Mouse (Mus musculus) ES-E14 (cell line): Measurements from ENCODE around the gene 1700001P01Rik. TPM values are rescaled to one million over a fixed set of nuclear protein-coding genes. Genes with fewer than 3 reads are reported as not detected.
A peak's percentile ranks its signal among the peaks of the same experiment; 100 is the strongest.

ENCODE experiments used
- DNase-seq: peaks from one replicate; pipeline ENCODE4 v3.0.0-alpha.2; 2013; ENCODE audit warnings: low read depth, low spot score
- H3K27ac ChIP-seq: 2 replicates; pipeline ENCODE4 v1.5.1; 2012; ENCODE audit warnings: low read depth, mild to moderate bottlenecking, low read length, moderate library complexity, mixed read lengths; ENCODE audit not compliant: poor library complexity, insufficient read depth, severe bottlenecking
- H3K36me3 ChIP-seq: 2 replicates; pipeline ENCODE4 v1.6.1; 2012; ENCODE audit warnings: mild to moderate bottlenecking, low read length, moderate library complexity, mixed read lengths; ENCODE audit not compliant: control insufficient read depth, poor library complexity, insufficient read depth, severe bottlenecking
- H3K4me1 ChIP-seq, 2 experiments: fragments of 150-350 bp in 1 of 2; sonication (generic) in 1 of 2; 2 replicates each; pipeline ENCODE4 v1.6.1; 2012; ENCODE audit warnings: low read length in 2 of 2, mild to moderate bottlenecking in 1 of 2, mixed read lengths in 1 of 2; ENCODE audit not compliant: control insufficient read depth in 2 of 2, insufficient read depth in 2 of 2, poor library complexity in 1 of 2
- H3K4me3 ChIP-seq, 2 experiments: fragments of 150-350 bp in 1 of 2; sonication (generic) in 1 of 2; 2 replicates each; pipeline ENCODE4 v1.5.1; 2012; ENCODE audit warnings: low read length in 2 of 2, low read depth in 1 of 2, mild to moderate bottlenecking in 1 of 2, mixed read lengths in 1 of 2; ENCODE audit not compliant: insufficient read depth in 1 of 2, poor library complexity in 1 of 2, severe bottlenecking in 1 of 2
- H3K9ac ChIP-seq: 2 replicates; pipeline ENCODE4 v1.6.1; 2012; ENCODE audit warnings: low read depth, mild to moderate bottlenecking, low read length, mixed read lengths; ENCODE audit not compliant: poor library complexity, insufficient read depth, severe bottlenecking
- H3K9me3 ChIP-seq: fragments of 150-350 bp; sonication (generic); 2 replicates; pipeline ENCODE4 v1.6.1; 2012; ENCODE audit warnings: low read depth, mild to moderate bottlenecking, low read length; ENCODE audit not compliant: control insufficient read depth, insufficient read depth
- CHD2 ChIP-seq: IDR thresholded peaks from 2 replicates; pipeline ENCODE4 v1.6.1; 2014; ENCODE audit warnings: mild to moderate bottlenecking, low read depth, low read length, inconsistent platforms
- HCFC1 ChIP-seq: IDR thresholded peaks from 2 replicates; pipeline ENCODE4 v1.6.1; 2012; ENCODE audit warnings: low read length, inconsistent platforms, borderline replicate concordance; ENCODE audit not compliant: insufficient read depth
- MAFK ChIP-seq: IDR thresholded peaks from 2 replicates; pipeline ENCODE4 v1.6.1; 2014; ENCODE audit warnings: mild to moderate bottlenecking, low read depth, low read length, inconsistent platforms; ENCODE audit not compliant: insufficient read depth
- ZC3H11A ChIP-seq: IDR thresholded peaks from 2 replicates; pipeline ENCODE4 v1.6.1; 2012; ENCODE audit warnings: low read depth, mild to moderate bottlenecking, inconsistent platforms, low read length, borderline replicate concordance
- ZNF384 ChIP-seq: IDR thresholded peaks from 2 replicates; pipeline ENCODE4 v1.6.1; 2012; ENCODE audit warnings: low read depth, low read length, inconsistent platforms
- in situ Hi-C, 2 experiments: fragments of 600-800 bp; cut with MboI; formaldehyde crosslinking; loops; one replicate each; pipeline ENCODE4 v1.15.1; 2025; ENCODE audit warnings: low sequenced_read_pairs in 2 of 2, inconsistent platforms in 1 of 2; ENCODE audit not compliant: unreplicated experiment in 2 of 2
- total RNA-seq: library from RNA; depleted of rRNA; stranded (reverse); fragments of 300-350 nt; gene quantifications from 2 replicates; pipeline ENCODE4 v1.2.3, GENCODE M21; 2012

1700001P01Rik gene
- total RNA-seq, 1 experiment, result 2.3 TPM

- Histone ChIP-seq H3K27ac (no peak overlapping the region), H3K36me3 (peaks cover 61% of the 10 kb centered on the region), H3K4me1 (peaks cover 12 to 38% of the 10 kb centered on the region in 2 experiments), H3K4me3 (no peak overlapping the region), H3K9me3 (no peaks in the 10 kb centered on the region), H3K9ac (0 out of 2 replicates have a peak overlapping the region, but pooled peaks have one; percentile 11)
- TF ChIP-seq CHD2 (no peak), MAFK (no peak), ZC3H11A (no peak), HCFC1 (no peak), ZNF384 (no peak)
- in situ Hi-C loops, result no loop called here
- no peak for DNase-seq
Measured at GRCm38 (mm10) chr11:97822840-97823603, 47.3 kb upstream of the 1700001P01Rik start.

- no peaks in the 10 kb centered on the region for H3K9me3 ChIP-seq
- H3K4me3 ChIP-seq, result no peak overlapping the region
- H3K27ac ChIP-seq, result no peak overlapping the region
- H3K36me3 ChIP-seq, result peaks cover 53% of the 10 kb centered on the region
- no peak overlapping the region for H3K9ac ChIP-seq
- no peak for TF ChIP-seq MAFK
- TF ChIP-seq ZC3H11A, result no peak
- no peak for TF ChIP-seq CHD2
- no peak for TF ChIP-seq HCFC1
- no peak for TF ChIP-seq ZNF384
- in situ Hi-C loops, result no loop called here
- peaks cover 14 to 40% of the 10 kb centered on the region in 2 experiments for H3K4me1 ChIP-seq
- no peak for DNase-seq
Measured at GRCm38 (mm10) chr11:97821401-97822064, 45.8 kb upstream of the 1700001P01Rik start.

GRCm38 (mm10) chr11:97820840-97821239, 45.1 kb upstream of the 1700001P01Rik start:
- TF ChIP-seq ZNF384, result no peak
- no peak for TF ChIP-seq HCFC1
- TF ChIP-seq ZC3H11A, result no peak
- TF ChIP-seq CHD2, result no peak
- TF ChIP-seq MAFK, result no peak
- Histone ChIP-seq H3K9me3 (no peaks in the 10 kb centered on the region), H3K9ac (no peak overlapping the region), H3K27ac (no peak overlapping the region), H3K4me3 (no peak overlapping the region), H3K4me1 (peaks cover 14 to 43% of the 10 kb centered on the region in 2 experiments), H3K36me3 (peaks cover 55% of the 10 kb centered on the region)
- in situ Hi-C loops, result no loop called here
- no peak for DNase-seq

DNA sequence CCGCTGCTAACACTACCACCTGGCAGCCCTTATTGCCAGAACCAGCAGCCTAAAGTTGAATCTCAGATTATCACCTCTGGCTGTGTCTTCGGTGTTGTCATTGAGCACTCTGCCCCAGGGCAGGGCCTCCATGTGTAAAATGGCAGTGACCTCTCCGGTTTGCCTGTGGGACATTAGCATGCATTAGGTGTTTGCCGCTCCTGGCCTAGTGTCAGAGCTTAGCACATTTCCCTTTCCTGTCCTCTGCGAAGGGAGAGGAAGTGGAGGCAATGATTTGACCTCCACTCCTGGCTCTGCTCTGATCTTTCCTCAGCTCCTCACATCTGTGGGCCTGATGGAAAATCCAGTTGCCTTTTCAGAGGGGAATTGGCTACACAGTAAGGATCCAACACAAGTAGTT, 44.2 kb upstream of the 1700001P01Rik start:
- no peak overlapping the region for H3K9ac ChIP-seq
- no peak for DNase-seq
- H3K36me3 ChIP-seq, result peaks cover 53% of the 10 kb centered on the region
- H3K9me3 ChIP-seq, result no peaks in the 10 kb centered on the region
- H3K4me3 ChIP-seq, result no peak overlapping the region
- H3K27ac ChIP-seq, result 0 out of 2 replicates have a peak overlapping the region, but pooled peaks have one; percentile 2
- no peak for TF ChIP-seq ZNF384
- TF ChIP-seq ZC3H11A, result no peak
- TF ChIP-seq CHD2, result no peak
- TF ChIP-seq MAFK, result no peak
- no peak for TF ChIP-seq HCFC1
- in situ Hi-C loops, result no loop called here
- peaks cover 14 to 42% of the 10 kb centered on the region in 2 experiments for H3K4me1 ChIP-seq
